Mouse (Mus musculus) lung, postnatal 0 days (tissue): ENCODE data around the gene Cdh13.

Experiments
- CTCF ChIP-seq: IDR thresholded peaks from 2 replicates; pipeline ENCODE4 v1.5.1; 2016; ENCODE audit warnings: antibody characterized with exemption, mild to moderate bottlenecking
- EP300 ChIP-seq: IDR thresholded peaks from 2 replicates; pipeline ENCODE4 v1.6.1; 2016; ENCODE audit warnings: antibody characterized with exemption, mild to moderate bottlenecking, control low read depth

DNA sequence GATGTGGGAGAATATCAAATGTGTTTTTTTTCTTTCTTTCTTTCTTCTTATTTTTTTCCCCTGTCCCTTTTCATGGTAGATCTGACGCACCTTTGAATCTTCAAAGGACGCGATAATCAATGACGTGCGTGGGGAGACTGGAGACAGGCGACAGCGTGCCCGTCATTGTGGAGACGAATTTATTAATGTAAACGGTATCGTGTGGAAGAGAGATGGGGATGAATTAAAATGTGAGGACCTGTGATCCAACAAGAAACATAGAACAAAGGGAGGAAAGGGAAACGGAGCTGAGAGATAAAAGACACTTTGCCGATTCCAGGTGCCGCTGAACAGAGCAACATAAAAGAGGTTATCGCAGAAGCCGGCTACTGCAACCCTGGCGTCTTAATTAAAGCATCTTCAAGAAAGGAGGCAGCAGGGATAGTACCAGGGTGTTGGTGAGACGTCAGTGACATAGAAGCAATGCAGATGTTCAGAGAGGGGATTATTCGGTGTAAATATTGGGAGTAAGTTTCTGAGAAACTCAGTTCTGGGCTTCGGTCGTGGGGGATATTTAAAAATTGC, 464.6 kb downstream of the Cdh13 start:
- no peak for TF ChIP-seq CTCF
- no peak for TF ChIP-seq EP300
